Mouse (Mus musculus): ENCODE measurements at regions not wholly inside any gene's neighbourhood (a gene's known extent, or its start where the extent isn't known, plus 50 kb on each side); places are given as distances from the start of the nearest gene placed in this dataset.

- 92% methylated on average over 7 of the region's 7 CpGs for WGBS
- ATAC-seq (ENCODE audit: low FRiP score) (no peak), DNase-seq (ENCODE audit: low spot score) (no peak)
- no peak overlapping the region for H3K27ac ChIP-seq
- H3K4me1 ChIP-seq (replicated peaks; ENCODE audit: control insufficient read depth, insufficient read depth, low read length) = peaks cover 3% of the 10 kb centered on the region
- no peak overlapping the region for H3K4me3 ChIP-seq (replicated peaks; ENCODE audit: low read length)
- no peaks in the 10 kb centered on the region for H3K9me3 ChIP-seq (ENCODE audit: control insufficient read depth, low read length)
- H3K27me3 ChIP-seq (ENCODE audit: control insufficient read depth, insufficient read depth, low read length) = no peaks in the 10 kb centered on the region
- H3K4me2 ChIP-seq (replicated peaks) = no peak overlapping the region
- H3K9ac ChIP-seq = no peak overlapping the region
- H3K36me3 ChIP-seq (replicated peaks; ENCODE audit: control insufficient read depth, insufficient read depth) = no peaks in the 10 kb centered on the region
Measured at GRCm38 (mm10) chr1:157003034-157003433, 63.6 kb upstream of the Ralgps2 start.

GRCm38 (mm10) chr1:157002258-157002657 is 62.8 kb upstream of the Ralgps2 start:
- Histone ChIP-seq H3K36me3 (replicated peaks; ENCODE audit: control insufficient read depth, insufficient read depth) (no peaks in the 10 kb centered on the region), H3K27me3 (ENCODE audit: control insufficient read depth, insufficient read depth, low read length) (no peaks in the 10 kb centered on the region), H3K4me1 (replicated peaks; ENCODE audit: control insufficient read depth, insufficient read depth, low read length) (peaks cover 3% of the 10 kb centered on the region), H3K27ac (no peak overlapping the region), H3K9ac (no peak overlapping the region), H3K9me3 (ENCODE audit: control insufficient read depth, low read length) (no peaks in the 10 kb centered on the region), H3K4me3 (replicated peaks; ENCODE audit: low read length) (no peak overlapping the region), H3K4me2 (replicated peaks) (no peak overlapping the region)
- WGBS = 94% methylated on average over 2 of the region's 2 CpGs
- DNase-seq (ENCODE audit: low spot score) = no peak
- no peak for ATAC-seq (ENCODE audit: low FRiP score)

GRCm38 (mm10) chr1:157001008-157001660 is 61.7 kb upstream of the Ralgps2 start:
- Histone ChIP-seq H3K27me3 (ENCODE audit: control insufficient read depth, insufficient read depth, low read length) (no peaks in the 10 kb centered on the region), H3K4me1 (replicated peaks; ENCODE audit: control insufficient read depth, insufficient read depth, low read length) (peaks cover 14% of the 10 kb centered on the region), H3K4me3 (replicated peaks; ENCODE audit: low read length) (no peak overlapping the region), H3K9me3 (ENCODE audit: control insufficient read depth, low read length) (no peaks in the 10 kb centered on the region), H3K4me2 (replicated peaks) (no peak overlapping the region), H3K27ac (no peak overlapping the region), H3K36me3 (replicated peaks; ENCODE audit: control insufficient read depth, insufficient read depth) (no peaks in the 10 kb centered on the region), H3K9ac (no peak overlapping the region)
- WGBS = 64% methylated on average over 6 of the region's 6 CpGs
- ATAC-seq (ENCODE audit: low FRiP score) = no peak
- DNase-seq (ENCODE audit: low spot score) = no peak

- no peak overlapping the region for H3K27ac ChIP-seq
- H3K4me1 ChIP-seq (replicated peaks; ENCODE audit: control insufficient read depth, insufficient read depth, low read length) = peaks cover 14% of the 10 kb centered on the region
- H3K36me3 ChIP-seq (replicated peaks; ENCODE audit: control insufficient read depth, insufficient read depth) = no peaks in the 10 kb centered on the region
- no peak overlapping the region for H3K9ac ChIP-seq
- no peaks in the 10 kb centered on the region for H3K9me3 ChIP-seq (ENCODE audit: control insufficient read depth, low read length)
- H3K4me3 ChIP-seq (replicated peaks; ENCODE audit: low read length) = no peak overlapping the region
- H3K4me2 ChIP-seq (replicated peaks) = no peak overlapping the region
- 45% methylated on average over 8 of the region's 8 CpGs for WGBS
- no peaks in the 10 kb centered on the region for H3K27me3 ChIP-seq (ENCODE audit: control insufficient read depth, insufficient read depth, low read length)
- ATAC-seq (ENCODE audit: low FRiP score) (no peak), DNase-seq (ENCODE audit: low spot score) (no peak)
Measured at GRCm38 (mm10) chr1:156999947-157000346, 60.5 kb upstream of the Ralgps2 start.

GRCm38 (mm10) chr1:156999272-156999671 is 59.8 kb upstream of the Ralgps2 start:
- no peaks in the 10 kb centered on the region for H3K9me3 ChIP-seq (ENCODE audit: control insufficient read depth, low read length)
- WGBS = 75% methylated on average over 8 of the region's 8 CpGs
- no peak overlapping the region for H3K9ac ChIP-seq
- H3K4me1 ChIP-seq (replicated peaks; ENCODE audit: control insufficient read depth, insufficient read depth, low read length) = peaks cover 14% of the 10 kb centered on the region
- no peak overlapping the region for H3K4me2 ChIP-seq (replicated peaks)
- H3K4me3 ChIP-seq (replicated peaks; ENCODE audit: low read length) = no peak overlapping the region
- no peak for DNase-seq (ENCODE audit: low spot score)
- no peaks in the 10 kb centered on the region for H3K36me3 ChIP-seq (replicated peaks; ENCODE audit: control insufficient read depth, insufficient read depth)
- ATAC-seq (ENCODE audit: low FRiP score) = no peak
- no peak overlapping the region for H3K27ac ChIP-seq
- no peaks in the 10 kb centered on the region for H3K27me3 ChIP-seq (ENCODE audit: control insufficient read depth, insufficient read depth, low read length)

- no peak overlapping the region for H3K4me3 ChIP-seq (replicated peaks; ENCODE audit: low read length)
- H3K36me3 ChIP-seq (replicated peaks; ENCODE audit: control insufficient read depth, insufficient read depth) = no peaks in the 10 kb centered on the region
- ATAC-seq (ENCODE audit: low FRiP score) = peak; percentile 83
- H3K27ac ChIP-seq = peak overlapping the region; percentile 51
- no peak overlapping the region for H3K9ac ChIP-seq
- no peak for DNase-seq (ENCODE audit: low spot score)
- no peaks in the 10 kb centered on the region for H3K9me3 ChIP-seq (ENCODE audit: control insufficient read depth, low read length)
- no peaks in the 10 kb centered on the region for H3K27me3 ChIP-seq (ENCODE audit: control insufficient read depth, insufficient read depth, low read length)
- peaks cover 14% of the 10 kb centered on the region for H3K4me1 ChIP-seq (replicated peaks; ENCODE audit: control insufficient read depth, insufficient read depth, low read length)
- WGBS = 19% methylated on average over 12 of the region's 12 CpGs
- no peak overlapping the region for H3K4me2 ChIP-seq (replicated peaks)
Measured at GRCm38 (mm10) chr1:156997476-156998305, 58.3 kb upstream of the Ralgps2 start.

- 34% methylated on average over 10 of the region's 10 CpGs for WGBS
- ATAC-seq (ENCODE audit: low FRiP score) = no peak; the same call in 1 of the 2 replicates
- H3K4me3 ChIP-seq (replicated peaks; ENCODE audit: low read length) = no peak overlapping the region
- H3K9ac ChIP-seq = no peak overlapping the region
- no peaks in the 10 kb centered on the region for H3K36me3 ChIP-seq (replicated peaks; ENCODE audit: control insufficient read depth, insufficient read depth)
- no peaks in the 10 kb centered on the region for H3K27me3 ChIP-seq (ENCODE audit: control insufficient read depth, insufficient read depth, low read length)
- peak overlapping the region; percentile 51 for H3K27ac ChIP-seq
- H3K4me1 ChIP-seq (replicated peaks; ENCODE audit: control insufficient read depth, insufficient read depth, low read length) = peaks cover 14% of the 10 kb centered on the region
- no peak overlapping the region for H3K4me2 ChIP-seq (replicated peaks)
- H3K9me3 ChIP-seq (ENCODE audit: control insufficient read depth, low read length) = no peaks in the 10 kb centered on the region
- no peak for DNase-seq (ENCODE audit: low spot score)
Measured at GRCm38 (mm10) chr1:156997033-156997432, 57.6 kb upstream of the Ralgps2 start.

GRCm38 (mm10) chr1:156996084-156996880 is 56.9 kb upstream of the Ralgps2 start:
- Histone ChIP-seq H3K36me3 (replicated peaks; ENCODE audit: control insufficient read depth, insufficient read depth) (no peaks in the 10 kb centered on the region), H3K27me3 (ENCODE audit: control insufficient read depth, insufficient read depth, low read length) (no peaks in the 10 kb centered on the region)

More at GRCm38 (mm10) chr1:156996084-156996880, 56.9 kb upstream of the Ralgps2 start:
- Histone ChIP-seq H3K4me2 (replicated peaks) (no peak overlapping the region), H3K4me3 (replicated peaks; ENCODE audit: low read length) (no peak overlapping the region), H3K27ac (peak overlapping the region; percentile 38), H3K9me3 (ENCODE audit: control insufficient read depth, low read length) (no peaks in the 10 kb centered on the region), H3K9ac (no peak overlapping the region), H3K4me1 (replicated peaks; ENCODE audit: control insufficient read depth, insufficient read depth, low read length) (peaks cover 14% of the 10 kb centered on the region)
- ATAC-seq (ENCODE audit: low FRiP score) = no peak
- 77% methylated on average over 10 of the region's 10 CpGs for WGBS
- DNase-seq (ENCODE audit: low spot score) = no peak

Data from hindbrain, embryonic 14.5 days (tissue).